Mouse (Mus musculus): ENCODE data around the gene Ube2g1. TPM values are rescaled to one million over a fixed set of nuclear protein-coding genes. Genes with fewer than 3 reads are reported as not detected.

The Ube2g1 gene
- polyA plus RNA-seq (2017; shearing (Covaris generic)) = 67.1 TPM

GRCm38 (mm10) chr11:72606694-72607407 lies at the start of gene Ube2g1:
Gene Ube2g1 (plus strand): TSS chr11:72607283.

GRCm38 (mm10) chr11:72689551-72690510 lies 82.7 kb downstream of the Ube2g1 start, which contains the start of gene Ankfy1:
Gene Ankfy1 (plus strand): TSS chr11:72690006.

Other genes starting within 250 kb of the Ube2g1 start
- gene Tekt1, start 244.8 kb upstream of the Ube2g1 start, polyA plus RNA-seq (2017; shearing (Covaris generic)) = not detected
- gene Smtnl2, start 195.6 kb upstream of the Ube2g1 start, polyA plus RNA-seq (2017; shearing (Covaris generic)) = not detected
- gene Ggt6, start 171.8 kb upstream of the Ube2g1 start, polyA plus RNA-seq (2017; shearing (Covaris generic)) = not detected
- 123 TPM for gene Mybbp1a, start 165.9 kb upstream of the Ube2g1 start, polyA plus RNA-seq (2017; shearing (Covaris generic))
- not detected for gene Spns2, start 117.4 kb upstream of the Ube2g1 start, polyA plus RNA-seq (2017; shearing (Covaris generic))
- gene Spns3, start 56.8 kb upstream of the Ube2g1 start, polyA plus RNA-seq (2017; shearing (Covaris generic)) = 0.76 TPM
- gene Ankfy1, start 82.7 kb downstream of the Ube2g1 start, polyA plus RNA-seq (2017; shearing (Covaris generic)) = 77.0 TPM
- gene Cyb5d2, start 188.9 kb downstream of the Ube2g1 start, polyA plus RNA-seq (2017; shearing (Covaris generic)) = 11.5 TPM
- 17.4 TPM for gene Zzef1, start 188.9 kb downstream of the Ube2g1 start, polyA plus RNA-seq (2017; shearing (Covaris generic))

Measured in inflammation-experienced regulatory T-cells, adult 16 weeks (primary cell).